Mouse (Mus musculus): Measurements from ENCODE around the gene Thnsl2. TPM values are rescaled to one million over a fixed set of nuclear protein-coding genes. Genes with fewer than 3 reads are reported as not detected.

Thnsl2 gene
- 36.7 and 39.9 TPM in 2 replicates for polyA plus RNA-seq (2015; fragmentation: Nextera tagmentation; extraction: Ambion mirVana)

DNA sequence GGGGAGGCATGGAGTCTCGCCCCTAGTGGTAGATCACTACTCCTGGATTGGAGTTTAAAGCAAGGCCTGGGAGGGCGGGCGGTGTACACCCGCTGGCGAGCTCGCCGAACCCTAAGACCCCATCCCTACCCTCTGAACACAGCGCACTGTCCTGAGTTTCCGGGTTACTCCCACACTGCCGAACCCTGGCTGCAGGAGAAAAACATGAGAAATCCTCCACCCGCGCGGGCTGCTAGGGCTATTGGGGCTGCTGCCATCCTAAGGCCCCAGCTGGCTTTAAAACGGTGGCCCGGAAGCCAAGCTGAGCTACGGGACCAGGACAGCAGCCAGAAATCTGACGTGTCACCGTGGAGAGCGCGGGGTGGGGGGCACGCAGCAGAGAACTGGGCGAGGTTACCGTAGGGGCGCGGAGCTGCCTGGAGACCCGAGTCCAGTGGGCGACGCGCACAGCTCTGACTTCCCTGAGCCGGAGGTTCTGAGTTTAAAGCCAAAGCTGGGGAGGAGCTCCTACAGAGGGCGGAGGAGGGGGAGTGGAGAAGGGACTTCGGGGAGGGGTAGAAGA, at the start of gene Thnsl2:
Gene Thnsl2, minus strand, starts transcription at position 546 of the 562 bp plus-strand sequence.
- H3K27ac ChIP-seq, result peak within 1 kb of the TSS; percentile 93
- peak within 1 kb of the TSS; percentile 92 for H3K4me2 ChIP-seq
- whole genome bisulfite sequencing, result under 1% methylated on average over 32 of the region's 32 CpGs
- H3K9ac ChIP-seq, result peak within 1 kb of the TSS; percentile 71
- peaks cover 38% of the 10 kb centered on the region for H3K4me1 ChIP-seq
- H3K36me3 ChIP-seq, result no peaks in the 10 kb centered on the region
- H3K4me3 ChIP-seq (replicated peaks), result peak within 1 kb of the TSS; percentile 65
- H3K9me3 ChIP-seq (replicated peaks), result no peaks in the 10 kb centered on the region
- peak; percentile 87 for ATAC-seq (replicated peaks; ENCODE audit: low FRiP score)
- no peaks in the 10 kb centered on the region for H3K27me3 ChIP-seq

DNA sequence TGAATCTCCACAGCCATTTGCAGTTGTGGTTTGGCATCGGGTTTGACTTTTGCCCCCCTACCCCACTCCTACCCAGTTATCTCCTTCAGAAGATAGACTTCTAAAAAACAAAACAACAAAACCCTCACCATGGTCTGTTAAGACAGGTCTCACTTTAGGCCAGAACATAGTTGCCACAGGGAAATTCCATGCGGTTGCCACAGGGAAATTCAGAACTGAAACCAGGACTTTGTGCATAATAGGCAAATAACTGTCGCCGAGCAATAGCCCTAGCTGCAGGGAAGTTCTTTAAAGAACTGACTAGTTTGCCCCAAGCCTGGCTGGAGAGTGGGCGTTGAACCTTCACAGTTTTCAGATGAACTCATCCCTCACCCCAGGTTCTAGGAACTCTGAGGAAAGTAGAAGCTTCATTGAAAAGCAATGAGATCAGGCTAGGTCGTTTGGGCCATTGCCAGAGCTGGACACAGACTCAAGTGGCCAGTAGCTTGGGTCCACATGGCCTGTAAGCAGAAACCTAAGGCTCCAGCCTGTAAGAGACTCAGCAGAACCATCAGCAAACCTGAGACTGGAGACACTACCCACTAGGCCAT, 49.0 kb upstream of the Thnsl2 start:
- Histone ChIP-seq H3K9ac (no peak overlapping the region), H3K9me3 (replicated peaks) (no peaks in the 10 kb centered on the region), H3K27me3 (no peaks in the 10 kb centered on the region), H3K36me3 (no peaks in the 10 kb centered on the region), H3K27ac (no peak overlapping the region), H3K4me2 (no peak overlapping the region), H3K4me3 (replicated peaks) (no peak overlapping the region), H3K4me1 (no peaks in the 10 kb centered on the region)
- 77% methylated on average over 6 of the region's 6 CpGs for WGBS
- no peak for ATAC-seq (replicated peaks; ENCODE audit: low FRiP score)

DNA sequence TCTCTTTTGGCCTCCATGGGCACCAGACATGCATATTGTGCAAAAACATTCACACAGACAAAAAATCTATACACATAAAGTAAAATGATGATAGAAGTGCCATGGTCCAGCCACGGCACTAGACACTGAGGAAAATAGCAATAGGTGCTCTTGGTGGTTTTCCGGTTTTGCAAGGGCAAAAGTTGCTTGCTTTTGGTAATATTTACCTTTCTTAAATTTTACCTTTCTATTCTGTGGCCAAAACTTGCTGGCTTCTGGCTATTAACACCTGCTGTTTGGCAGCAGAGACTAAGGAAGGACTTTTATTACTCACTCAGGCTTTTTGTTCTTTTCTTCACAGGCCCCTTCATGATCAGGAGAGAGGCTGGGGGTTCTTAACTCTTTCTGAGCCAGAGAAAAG, 46.3 kb upstream of the Thnsl2 start:
- ATAC-seq (replicated peaks; ENCODE audit: low FRiP score), result no peak
- no peak overlapping the region for H3K9ac ChIP-seq
- no peak overlapping the region for H3K4me3 ChIP-seq (replicated peaks)
- H3K9me3 ChIP-seq (replicated peaks), result no peaks in the 10 kb centered on the region
- H3K27ac ChIP-seq, result no peak overlapping the region
- no peak overlapping the region for H3K4me2 ChIP-seq
- H3K4me1 ChIP-seq, result no peaks in the 10 kb centered on the region
- 80% methylated on average over 2 of the region's 2 CpGs for WGBS
- H3K27me3 ChIP-seq, result no peaks in the 10 kb centered on the region
- no peaks in the 10 kb centered on the region for H3K36me3 ChIP-seq

DNA sequence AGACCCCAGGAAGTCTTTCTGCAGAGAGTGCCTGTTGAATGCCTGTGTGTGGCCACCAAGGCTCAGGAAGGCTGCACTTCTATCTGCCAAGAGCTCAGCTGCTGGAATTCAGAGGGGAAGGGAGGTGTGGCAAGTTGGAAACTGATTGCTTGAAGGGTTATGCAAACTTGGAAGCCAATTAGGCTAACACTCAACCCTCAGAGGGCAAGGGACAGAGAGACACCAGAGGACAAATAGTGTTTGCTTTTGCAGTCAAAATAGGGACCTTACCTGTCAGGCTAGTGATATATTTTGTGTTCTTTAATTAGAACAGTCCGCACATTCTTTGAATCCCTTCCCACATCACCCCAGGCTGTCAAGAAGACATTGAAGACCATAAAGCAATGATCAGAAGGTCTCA, 45.3 kb upstream of the Thnsl2 start:
- H3K27me3 ChIP-seq, result no peaks in the 10 kb centered on the region
- no peak for ATAC-seq (replicated peaks; ENCODE audit: low FRiP score)
- no peaks in the 10 kb centered on the region for H3K36me3 ChIP-seq
- H3K9me3 ChIP-seq (replicated peaks), result no peaks in the 10 kb centered on the region
- no peak overlapping the region for H3K4me2 ChIP-seq
- H3K4me3 ChIP-seq (replicated peaks), result no peak overlapping the region
- no peak overlapping the region for H3K27ac ChIP-seq
- WGBS, result 21% methylated on average over 1 of the region's 1 CpGs
- H3K9ac ChIP-seq, result no peak overlapping the region
- H3K4me1 ChIP-seq, result no peaks in the 10 kb centered on the region

GRCm38 (mm10) chr6:71184941-71185604, 40.8 kb upstream of the Thnsl2 start:
- 81% methylated on average over 7 of the region's 7 CpGs for whole genome bisulfite sequencing
- no peak for ATAC-seq (replicated peaks; ENCODE audit: low FRiP score)
- no peak overlapping the region for H3K4me3 ChIP-seq (replicated peaks)

GRCm38 (mm10) chr6:71180596-71180995, 36.4 kb upstream of the Thnsl2 start:
- Histone ChIP-seq H3K4me1 (no peaks in the 10 kb centered on the region), H3K36me3 (no peaks in the 10 kb centered on the region), H3K9me3 (replicated peaks) (no peaks in the 10 kb centered on the region), H3K4me3 (replicated peaks) (no peak overlapping the region), H3K27me3 (no peaks in the 10 kb centered on the region), H3K4me2 (no peak overlapping the region), H3K27ac (no peak overlapping the region), H3K9ac (no peak overlapping the region)
- 88% methylated on average over 1 of the region's 1 CpGs for WGBS
- ATAC-seq (replicated peaks; ENCODE audit: low FRiP score), result no peak

More at GRCm38 (mm10) chr6:71184941-71185604, 40.8 kb upstream of the Thnsl2 start:
- no peak overlapping the region for H3K27ac ChIP-seq
- H3K4me2 ChIP-seq, result no peak overlapping the region
- H3K4me1 ChIP-seq, result no peaks in the 10 kb centered on the region
- H3K9ac ChIP-seq, result no peak overlapping the region
- H3K27me3 ChIP-seq, result no peaks in the 10 kb centered on the region
- H3K36me3 ChIP-seq, result no peaks in the 10 kb centered on the region
- no peaks in the 10 kb centered on the region for H3K9me3 ChIP-seq (replicated peaks)

DNA sequence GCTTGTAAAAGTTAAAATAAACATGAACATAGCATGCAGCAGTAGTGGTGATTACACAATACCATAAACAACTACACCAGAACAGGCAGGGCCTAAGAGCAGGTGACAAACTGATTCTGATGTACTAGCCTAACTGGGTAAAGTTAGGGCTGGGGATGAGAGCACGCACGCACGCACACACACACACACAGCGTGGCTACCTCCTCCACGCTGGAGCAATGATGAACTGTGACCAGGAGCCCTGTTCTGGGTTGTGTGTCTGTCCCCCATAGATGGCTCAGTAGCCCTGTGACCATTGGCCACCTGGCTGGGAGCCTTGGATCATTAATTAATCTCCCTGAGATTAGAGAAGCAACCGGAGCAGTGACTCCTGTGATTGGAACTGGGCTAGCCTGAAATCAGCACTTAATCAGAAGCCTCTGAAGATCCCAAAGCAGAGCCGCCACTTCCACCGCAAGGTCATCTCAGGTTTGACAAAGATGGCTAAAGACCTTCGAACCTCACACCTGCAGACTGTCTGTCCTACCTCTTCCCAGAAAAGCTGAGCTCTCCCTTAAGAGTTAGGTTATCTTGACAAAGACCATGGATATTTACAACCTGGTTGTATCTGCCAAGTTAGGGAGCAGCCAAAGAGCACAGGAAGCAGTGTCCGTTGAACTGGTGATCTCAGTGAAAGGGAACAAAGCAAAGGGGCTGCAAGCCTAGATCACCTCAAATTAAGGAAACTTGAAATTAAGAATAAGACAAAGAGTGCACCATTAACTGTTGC, 28.8 kb upstream of the Thnsl2 start:
- Histone ChIP-seq H3K9me3 (replicated peaks) (no peaks in the 10 kb centered on the region), H3K27me3 (no peaks in the 10 kb centered on the region), H3K4me3 (replicated peaks) (no peak overlapping the region), H3K4me2 (no peak overlapping the region), H3K36me3 (no peaks in the 10 kb centered on the region), H3K9ac (no peak overlapping the region), H3K4me1 (no peaks in the 10 kb centered on the region), H3K27ac (no peak overlapping the region)
- ATAC-seq (replicated peaks; ENCODE audit: low FRiP score), result no peak
- WGBS, result 79% methylated on average over 10 of the region's 10 CpGs

DNA sequence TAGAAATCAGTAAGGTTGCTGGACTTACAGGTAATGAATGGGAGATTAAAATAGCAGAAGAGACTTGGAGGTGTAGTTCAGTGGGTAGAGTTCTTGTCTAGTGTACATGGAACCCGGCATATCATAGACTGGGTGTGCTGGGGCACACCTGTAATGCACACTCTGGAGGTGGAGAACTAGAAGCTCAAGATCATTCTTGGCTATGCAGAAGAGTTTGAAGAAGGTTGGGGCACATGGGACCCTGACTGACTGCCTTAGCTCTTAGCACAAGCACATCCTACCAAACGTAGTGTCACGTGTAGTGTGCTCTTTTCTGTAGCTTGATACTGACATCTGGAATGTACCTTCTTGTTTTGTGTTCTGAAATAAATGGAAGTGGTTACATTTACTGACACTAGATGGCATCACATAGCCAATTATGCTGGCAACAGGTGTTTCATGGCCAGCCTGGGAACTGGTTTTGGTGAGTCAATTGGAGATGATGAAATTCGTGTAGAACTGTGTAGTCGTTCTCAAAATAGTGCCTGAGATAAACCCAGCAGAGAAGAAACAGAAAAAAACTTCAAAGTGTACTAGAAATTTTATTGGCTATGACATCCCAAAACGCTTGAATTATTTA, 22.4 kb upstream of the Thnsl2 start:
- H3K9me3 ChIP-seq (replicated peaks), result no peaks in the 10 kb centered on the region
- 42% methylated on average over 6 of the region's 6 CpGs for WGBS
- no peak overlapping the region for H3K4me2 ChIP-seq
- H3K9ac ChIP-seq, result no peak overlapping the region
- H3K27ac ChIP-seq, result no peak overlapping the region
- no peaks in the 10 kb centered on the region for H3K27me3 ChIP-seq
- no peaks in the 10 kb centered on the region for H3K36me3 ChIP-seq
- H3K4me1 ChIP-seq, result peaks cover 3% of the 10 kb centered on the region; the same call in 1 of the 2 replicates
- no peak for ATAC-seq (replicated peaks; ENCODE audit: low FRiP score)
- H3K4me3 ChIP-seq (replicated peaks), result no peak overlapping the region

GRCm38 (mm10) chr6:71164394-71164793, 20.2 kb upstream of the Thnsl2 start:
- ATAC-seq (replicated peaks; ENCODE audit: low FRiP score), result peak; percentile 54; the same call in 1 of the 2 replicates
- H3K4me1 ChIP-seq, result peaks cover 3% of the 10 kb centered on the region; the same call in 1 of the 2 replicates
- no peaks in the 10 kb centered on the region for H3K36me3 ChIP-seq
- H3K27ac ChIP-seq, result no peak overlapping the region
- no peak overlapping the region for H3K9ac ChIP-seq
- H3K4me3 ChIP-seq (replicated peaks), result no peak overlapping the region
- H3K9me3 ChIP-seq (replicated peaks), result no peaks in the 10 kb centered on the region
- 25% methylated on average over 6 of the region's 6 CpGs for WGBS
- H3K27me3 ChIP-seq, result no peaks in the 10 kb centered on the region
- no peak overlapping the region for H3K4me2 ChIP-seq

- no peak overlapping the region for H3K4me2 ChIP-seq
- H3K27me3 ChIP-seq, result no peaks in the 10 kb centered on the region
- no peak overlapping the region for H3K9ac ChIP-seq
- 69% methylated on average over 4 of the region's 4 CpGs for WGBS
- H3K4me1 ChIP-seq, result peaks cover 3% of the 10 kb centered on the region; the same call in 1 of the 2 replicates
- no peak overlapping the region for H3K27ac ChIP-seq
- no peak for ATAC-seq (replicated peaks; ENCODE audit: low FRiP score)
- no peaks in the 10 kb centered on the region for H3K9me3 ChIP-seq (replicated peaks)
- no peaks in the 10 kb centered on the region for H3K36me3 ChIP-seq
- no peak overlapping the region for H3K4me3 ChIP-seq (replicated peaks)
These were observed 18.0 kb upstream of the Thnsl2 start for GRCm38 (mm10) chr6:71162269-71162668.

DNA sequence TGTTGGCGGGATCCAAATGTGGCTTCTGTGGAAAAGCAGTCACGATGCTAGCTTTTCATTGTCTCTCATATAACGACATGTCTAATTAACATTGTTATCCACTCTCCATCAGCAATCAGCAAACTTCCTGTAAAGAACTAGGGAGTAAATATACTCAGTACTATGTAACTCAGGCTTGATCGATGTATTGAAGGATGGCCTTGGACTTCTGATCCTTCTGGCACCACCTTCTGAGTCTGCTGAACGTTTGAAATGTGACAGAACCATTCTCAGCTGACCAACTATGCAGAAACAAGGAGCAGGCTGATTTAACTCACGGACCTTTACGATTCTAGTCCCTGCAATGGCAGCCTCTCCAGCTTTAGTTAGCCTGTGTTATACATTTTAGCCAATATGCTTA, 17.1 kb upstream of the Thnsl2 start:
- H3K9ac ChIP-seq, result no peak overlapping the region
- WGBS, result 58% methylated on average over 7 of the region's 7 CpGs
- H3K36me3 ChIP-seq, result no peaks in the 10 kb centered on the region
- peaks cover 3% of the 10 kb centered on the region; the same call in 1 of the 2 replicates for H3K4me1 ChIP-seq
- no peak overlapping the region for H3K4me3 ChIP-seq (replicated peaks)
- ATAC-seq (replicated peaks; ENCODE audit: low FRiP score), result no peak
- H3K27ac ChIP-seq, result no peak overlapping the region
- no peak overlapping the region for H3K4me2 ChIP-seq
- no peaks in the 10 kb centered on the region for H3K9me3 ChIP-seq (replicated peaks)
- H3K27me3 ChIP-seq, result no peaks in the 10 kb centered on the region
